Mouse (Mus musculus): ENCODE measurements around the gene Tedc2. TPM values are rescaled to one million over a fixed set of nuclear protein-coding genes. Genes with fewer than 3 reads are reported as not detected.
A peak's percentile ranks its signal among the peaks of the same experiment; 100 is the strongest.

The Tedc2 gene
- total RNA-seq, 2 experiments from 2014 or later: 10.2 to 16.2 TPM

DNA sequence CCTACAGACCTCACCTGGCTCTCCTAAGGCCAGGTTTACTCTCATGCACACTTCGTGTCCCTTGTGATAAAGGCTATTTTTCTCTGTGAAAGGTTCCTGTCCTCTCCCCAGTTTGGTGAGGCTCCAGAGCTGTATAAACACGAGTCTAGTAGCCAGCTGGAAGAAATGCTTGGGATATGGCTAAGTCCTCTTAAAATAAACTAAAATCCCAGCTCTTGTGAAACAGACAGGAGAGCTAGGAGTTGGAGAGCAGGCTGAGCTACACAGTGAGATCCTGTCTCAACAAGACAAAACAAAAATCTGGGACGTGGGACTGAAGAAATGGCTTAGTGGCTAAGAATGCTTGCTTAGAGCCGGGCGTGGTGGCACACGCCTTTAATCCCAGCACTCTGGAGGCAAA is 7.5 kb downstream of the Tedc2 start:
- ATAC-seq (replicated peaks; ENCODE audit: poor library complexity): no peak

GRCm38 (mm10) chr17:24212441-24213018 is 8.1 kb downstream of the Tedc2 start:
- no peak for ATAC-seq (replicated peaks; ENCODE audit: poor library complexity)

DNA sequence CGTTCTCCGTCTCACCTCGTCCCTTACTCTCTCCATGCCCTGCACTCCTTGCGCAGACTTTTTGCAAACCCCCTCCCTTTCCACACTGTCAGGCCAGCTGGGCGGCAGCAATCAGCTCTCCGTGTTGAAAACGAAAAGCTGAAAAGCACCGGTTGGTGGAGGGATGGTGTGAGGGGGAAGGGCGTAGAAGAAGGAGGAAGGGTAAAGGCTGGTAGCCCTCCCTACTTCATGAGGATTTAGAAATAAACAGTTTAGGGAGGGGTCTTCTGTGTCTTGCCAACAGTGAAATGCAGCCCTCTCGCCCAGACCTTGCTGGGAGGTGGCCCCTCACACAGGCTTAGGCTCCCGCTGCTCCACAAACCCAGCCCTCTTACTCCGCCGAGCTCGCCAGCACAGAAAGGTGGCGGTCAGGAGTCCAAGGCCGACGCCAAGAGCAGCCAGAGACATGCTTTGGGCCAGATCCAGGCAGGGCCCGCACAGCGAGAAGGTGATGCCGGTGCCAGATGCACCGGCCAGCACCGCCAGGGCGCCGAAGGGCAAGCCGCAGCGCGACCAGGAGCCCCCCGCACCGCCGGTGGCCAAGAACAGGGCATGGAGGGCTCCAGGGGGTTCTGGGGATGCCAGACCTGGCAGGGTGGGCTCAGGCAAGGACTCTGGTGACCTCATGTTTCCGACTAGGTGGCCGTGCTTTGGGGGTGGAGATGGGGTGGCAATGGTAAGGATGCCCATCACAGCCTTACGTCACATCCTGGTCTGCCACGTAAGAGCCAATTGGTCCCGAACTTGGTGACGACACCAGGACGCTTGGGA is 8.8 kb downstream of the Tedc2 start:
- peak; percentile 55 for ATAC-seq (replicated peaks; ENCODE audit: poor library complexity)

GRCm38 (mm10) chr17:24210591-24210990 is 10.1 kb downstream of the Tedc2 start:
- ATAC-seq (replicated peaks; ENCODE audit: poor library complexity): no peak

- ATAC-seq (replicated peaks; ENCODE audit: poor library complexity): no peak
Observed at GRCm38 (mm10) chr17:24209916-24210240, 10.8 kb downstream of the Tedc2 start.

- peak; percentile 58 for ATAC-seq (replicated peaks; ENCODE audit: poor library complexity)
Observed at GRCm38 (mm10) chr17:24209043-24209915, 11.4 kb downstream of the Tedc2 start, which contains the start of gene Ntn3. TSS of gene Ntn3 (minus strand) at chr17:24209531.

- ATAC-seq (replicated peaks; ENCODE audit: poor library complexity): no peak
Observed at GRCm38 (mm10) chr17:24208641-24209042, 12.0 kb downstream of the Tedc2 start.

- ATAC-seq (replicated peaks; ENCODE audit: poor library complexity): no peak
Observed at GRCm38 (mm10) chr17:24207768-24208640, 12.6 kb downstream of the Tedc2 start.

DNA sequence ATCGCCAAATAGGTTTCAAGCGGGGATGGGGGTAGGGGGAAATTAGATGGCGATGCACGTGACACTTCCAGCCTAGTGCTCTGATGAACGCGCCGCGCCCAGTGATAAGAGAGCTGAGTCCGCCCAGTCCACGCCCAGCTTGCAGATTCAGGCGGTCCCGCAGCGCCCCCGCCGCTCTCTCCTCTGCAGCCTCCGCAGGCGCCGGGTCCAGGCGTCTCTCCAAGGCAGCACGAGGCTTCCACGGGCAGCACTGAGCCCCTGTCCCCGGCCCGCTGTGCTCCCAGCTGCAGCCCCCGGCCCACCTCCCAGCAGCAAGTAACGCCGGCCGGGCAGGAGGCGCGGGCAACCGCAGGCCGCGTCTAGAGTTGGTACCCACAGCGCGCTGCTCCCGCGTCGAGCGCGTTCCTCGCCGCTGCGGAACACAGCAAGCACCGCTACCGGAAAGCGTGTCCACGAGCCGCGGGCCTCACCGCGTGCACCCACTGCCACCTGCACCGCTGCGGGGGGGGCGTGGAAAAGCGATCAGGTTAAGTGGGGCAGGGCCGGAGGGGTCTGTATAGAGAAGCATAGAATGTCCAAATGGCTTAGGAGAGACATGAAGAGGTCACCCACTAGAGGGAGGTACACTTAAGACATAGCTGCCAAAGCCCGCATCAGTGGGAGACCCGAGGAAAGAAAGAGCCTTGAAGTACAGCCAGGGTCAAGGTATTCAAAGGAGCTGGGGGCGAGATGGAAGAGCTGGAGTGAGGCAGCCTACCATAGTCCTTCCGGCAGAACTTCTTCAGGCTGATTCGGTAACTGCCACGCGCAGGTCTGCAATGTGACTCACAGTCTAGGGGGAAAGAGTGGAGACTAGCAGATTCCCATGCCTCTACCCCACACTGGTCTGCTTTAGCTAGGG is 13.9 kb downstream of the Tedc2 start:
- ATAC-seq (replicated peaks; ENCODE audit: poor library complexity): peak; percentile 26

DNA sequence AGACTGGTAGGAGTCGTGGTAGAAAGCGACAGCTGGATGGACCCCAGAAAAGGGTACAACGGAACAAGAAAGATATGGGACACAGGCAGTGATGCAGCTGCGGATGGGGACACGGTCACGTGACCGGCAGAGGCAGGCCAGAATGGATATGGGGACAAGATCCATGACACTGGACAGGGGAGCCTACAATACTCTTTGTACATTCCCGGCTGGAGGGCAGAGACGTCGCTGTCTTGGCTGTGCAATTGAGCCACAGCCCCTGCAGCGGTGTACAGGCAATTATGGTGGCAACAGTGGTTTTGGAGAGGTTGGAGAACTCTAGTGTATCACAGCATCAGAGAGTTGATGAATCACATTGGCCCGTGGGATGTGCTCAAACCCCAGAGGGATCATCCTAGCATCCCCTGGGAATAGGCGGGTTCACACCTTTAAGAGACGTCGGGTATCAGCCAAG is 14.7 kb downstream of the Tedc2 start:
- peak; percentile 3 for ATAC-seq (replicated peaks; ENCODE audit: poor library complexity)

DNA sequence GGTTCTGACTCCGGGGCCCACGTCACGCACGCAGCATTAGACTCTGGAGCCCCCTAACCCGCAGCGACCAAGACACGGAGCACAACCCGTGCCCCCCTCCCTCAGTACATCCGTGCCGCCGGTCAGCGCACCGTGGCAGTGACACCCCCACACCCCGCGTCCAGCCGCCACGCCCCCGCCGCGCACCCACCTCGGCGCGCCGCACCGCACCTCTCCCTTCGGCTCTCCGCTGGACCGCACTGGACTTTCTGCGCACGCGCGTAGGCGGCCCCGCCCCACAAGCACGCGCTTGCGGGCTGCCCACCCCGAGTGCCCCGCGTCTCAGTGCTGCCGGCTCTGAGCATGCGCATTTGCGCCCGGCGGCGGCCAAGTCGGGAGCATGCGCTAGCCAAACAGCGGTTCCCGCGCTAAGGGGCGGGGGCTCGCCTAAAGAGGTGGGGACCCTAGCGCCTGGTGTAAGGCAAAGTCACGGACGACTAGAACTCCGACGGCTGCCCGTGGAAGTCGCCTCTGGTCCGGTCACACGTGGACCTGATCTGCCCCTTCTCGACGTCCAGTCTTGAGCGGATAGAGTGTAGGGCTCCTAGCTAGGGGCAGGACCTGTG is 15.3 kb downstream of the Tedc2 start, which contains the start of gene Tbc1d24:
Gene Tbc1d24, minus strand, starts transcription at position 279 of the 605 bp plus-strand sequence.
- ATAC-seq (replicated peaks; ENCODE audit: poor library complexity): peak; percentile 34

GRCm38 (mm10) chr17:24204846-24205245 is 15.8 kb downstream of the Tedc2 start:
- ATAC-seq (replicated peaks; ENCODE audit: poor library complexity): no peak

DNA sequence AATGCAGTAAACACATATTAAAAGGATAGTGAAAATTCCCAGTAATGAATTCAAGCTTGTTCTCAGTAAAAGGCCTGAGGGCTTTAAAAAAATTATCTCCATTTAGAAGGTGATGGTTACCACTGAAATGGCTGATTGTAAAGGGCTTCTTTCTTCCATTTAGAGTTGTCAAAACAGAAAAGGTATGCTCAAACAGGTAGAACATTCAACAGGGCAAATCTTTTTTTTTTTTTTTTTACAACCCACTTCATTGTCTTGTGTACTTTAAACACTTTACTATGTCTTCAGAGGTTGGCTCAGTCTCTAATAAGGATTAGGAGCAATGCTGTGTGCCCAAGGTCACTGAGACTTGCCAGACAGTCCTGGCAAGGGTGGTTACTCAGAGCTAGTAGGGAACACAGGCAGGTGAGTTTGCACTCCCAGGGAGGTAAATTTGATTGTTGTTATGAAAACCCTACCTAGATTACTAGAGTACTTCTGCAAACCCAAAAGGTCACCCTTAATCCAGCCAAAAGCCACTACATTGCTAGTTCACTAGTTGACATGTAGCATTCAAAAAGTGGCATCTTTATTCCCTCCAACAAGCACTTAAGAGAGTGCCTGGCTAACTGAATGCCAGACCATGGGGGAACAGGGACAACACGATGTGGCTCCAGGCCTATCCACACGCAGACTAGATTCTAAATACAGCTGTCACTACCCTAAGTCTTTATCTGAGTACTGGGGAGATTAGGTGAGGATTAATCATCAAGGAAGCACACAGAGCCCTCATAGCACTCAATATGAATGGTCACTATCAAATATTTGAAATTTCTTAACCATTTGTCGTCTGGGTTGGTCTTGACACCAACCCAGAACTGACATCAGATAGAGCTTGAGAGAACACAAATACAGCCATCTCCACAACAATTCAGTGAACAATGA is 16.8 kb downstream of the Tedc2 start:
- ATAC-seq (replicated peaks; ENCODE audit: poor library complexity): no peak

DNA sequence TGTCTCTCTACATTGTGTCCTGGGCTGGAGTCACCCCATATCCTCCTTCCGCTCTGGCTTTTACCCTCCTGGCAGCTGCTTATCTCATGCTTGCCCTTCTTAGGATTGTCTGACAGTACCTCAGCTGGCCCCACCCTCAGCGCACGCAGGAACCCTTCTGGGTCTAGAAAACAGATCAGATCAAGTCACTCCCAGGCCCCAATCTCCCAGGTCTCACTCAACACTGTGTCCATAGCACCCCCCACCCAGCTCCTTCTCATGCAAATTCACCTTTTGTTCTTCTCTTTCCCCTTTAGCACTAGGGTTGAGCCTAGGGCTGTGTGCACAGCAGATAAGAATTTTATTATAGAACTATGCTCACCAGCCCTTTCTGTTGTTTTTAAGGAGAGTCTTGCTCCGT is 17.6 kb downstream of the Tedc2 start:
- ATAC-seq (replicated peaks; ENCODE audit: poor library complexity): peak; percentile 63

DNA sequence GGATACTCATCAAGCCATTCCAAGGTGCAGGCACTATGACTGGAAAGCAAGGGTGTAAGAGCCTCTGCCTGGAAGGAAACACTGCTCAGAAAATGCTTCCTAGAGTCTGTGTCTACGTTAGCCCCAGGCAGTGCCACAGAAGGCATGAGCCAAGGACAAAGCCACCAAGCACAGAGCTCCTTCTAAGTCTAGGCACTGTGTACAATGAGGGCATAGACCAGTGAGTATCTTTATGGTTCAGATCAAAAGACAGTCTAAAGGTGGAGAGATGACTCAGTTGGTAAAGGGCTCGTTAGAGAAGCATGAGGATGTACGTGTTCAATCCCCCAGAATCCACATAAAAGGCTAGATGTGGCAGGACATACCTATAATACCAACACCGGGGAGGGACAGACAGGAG is 19.6 kb downstream of the Tedc2 start:
- ATAC-seq (replicated peaks; ENCODE audit: poor library complexity): no peak

GRCm38 (mm10) chr17:24199741-24200140 is 20.9 kb downstream of the Tedc2 start:
- no peak for ATAC-seq (replicated peaks; ENCODE audit: poor library complexity)

GRCm38 (mm10) chr17:24199252-24199651 is 21.4 kb downstream of the Tedc2 start:
- no peak for ATAC-seq (replicated peaks; ENCODE audit: poor library complexity)
